Mouse (Mus musculus): ENCODE measurements around the gene Cd8b1.
"Not testable (repeated sequence)": the region's sequence is repeated elsewhere in the genome, so short reads cannot be mapped to it uniquely, and the experiment has no call there.

The Cd8b1 gene

DNA sequence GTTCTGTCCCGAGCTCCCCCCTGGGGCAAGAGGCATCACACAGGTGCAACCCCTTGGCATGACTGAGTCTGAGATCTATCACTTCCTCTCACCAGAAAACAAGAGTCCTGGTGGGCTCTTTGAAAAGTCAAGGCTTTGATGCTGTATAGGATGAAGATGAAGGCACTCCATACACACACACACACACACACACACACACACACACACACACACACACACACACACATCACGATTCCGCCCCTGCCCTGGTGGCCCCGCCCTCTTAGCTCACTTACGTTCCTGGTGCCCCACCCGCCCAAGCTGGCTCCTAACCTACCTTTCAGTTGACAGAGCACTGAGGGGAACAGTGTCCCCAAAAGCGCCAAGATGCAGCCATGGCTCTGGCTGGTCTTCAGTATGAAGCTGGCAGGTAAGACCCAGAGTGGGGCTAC lies at the start of gene Cd8b1:
TSS of gene Cd8b1 (plus strand) at position 298 of the 431 bp plus-strand sequence.
- in situ Hi-C loops (cut with MboI, MseI), result no loop called here

DNA sequence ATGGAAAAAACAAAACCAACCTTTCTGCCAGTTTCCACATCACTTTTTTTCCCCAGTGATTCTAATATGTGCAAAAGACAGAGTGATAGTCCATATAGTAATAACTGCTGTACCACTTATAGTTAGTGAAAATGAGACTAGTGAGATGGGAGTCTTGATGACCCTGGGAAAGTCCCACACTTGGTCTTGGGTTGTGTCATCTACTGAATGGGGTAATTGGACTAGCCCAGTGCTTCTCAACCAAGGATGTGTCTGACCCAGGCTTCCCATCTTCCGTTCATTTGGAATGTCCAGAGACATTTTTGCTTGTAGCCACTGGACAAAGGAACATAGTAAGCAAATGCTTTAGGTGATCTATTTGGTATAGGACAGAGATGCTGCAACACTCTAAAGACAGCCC lies 48.9 kb upstream of the Cd8b1 start:
- in situ Hi-C loops (cut with MboI, MseI), result no loop called here

GRCm38 (mm10) chr6:71274621-71275020 lies 48.0 kb upstream of the Cd8b1 start:
- in situ Hi-C loops (cut with MboI, MseI), result no loop called here

GRCm38 (mm10) chr6:71279418-71279817 lies 43.2 kb upstream of the Cd8b1 start:
- in situ Hi-C loops (cut with MboI, MseI), result no loop called here

DNA sequence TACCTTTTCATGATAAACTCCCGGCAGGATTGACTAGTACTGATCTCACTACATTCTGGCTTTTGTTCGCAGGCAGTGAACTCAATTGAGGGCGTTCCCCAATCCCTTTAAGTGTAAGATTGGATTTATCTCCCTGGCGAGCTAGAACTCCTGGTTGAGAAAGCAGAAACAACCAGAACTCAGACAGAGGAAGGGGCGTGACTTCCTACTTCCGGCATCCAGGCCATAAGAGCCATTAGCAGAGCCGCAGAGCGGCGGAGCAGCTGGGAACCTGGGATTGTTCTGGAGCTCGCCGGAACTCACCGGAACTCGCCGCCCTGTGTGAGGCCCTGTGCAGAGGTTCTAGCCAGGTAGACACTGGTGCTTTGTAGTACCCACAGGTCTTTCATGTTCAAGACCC lies 29.1 kb upstream of the Cd8b1 start:
- in situ Hi-C loops (cut with MboI, MseI), result loop anchor here (10.0 kb wide), 1 partner anchor 111 kb away; no protein-coding TSS in a partner anchor

DNA sequence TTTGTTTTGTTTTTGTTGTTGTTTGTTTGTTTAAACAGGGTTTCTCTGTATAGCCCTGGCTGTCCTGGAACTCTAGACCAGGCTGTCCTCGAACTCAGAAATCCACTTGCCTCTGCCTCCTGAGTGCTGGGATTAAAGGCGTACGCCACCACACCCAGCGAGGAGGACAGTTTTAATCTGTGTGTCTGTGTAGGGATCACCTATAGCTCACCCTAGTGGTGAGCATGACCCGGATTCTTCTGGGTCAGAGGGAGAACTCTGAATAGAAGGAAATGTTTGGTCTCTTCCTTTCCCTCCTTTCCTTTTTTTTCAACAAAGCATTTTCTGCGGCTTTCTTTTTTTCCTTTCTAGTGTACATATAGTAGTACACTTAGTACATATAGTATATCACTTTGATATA lies 27.3 kb upstream of the Cd8b1 start:
- in situ Hi-C loops (cut with MboI, MseI), result loop anchor here (5.0 to 10.0 kb wide), 2 partner anchors 109 to 123 kb away; no protein-coding TSS in a partner anchor

DNA sequence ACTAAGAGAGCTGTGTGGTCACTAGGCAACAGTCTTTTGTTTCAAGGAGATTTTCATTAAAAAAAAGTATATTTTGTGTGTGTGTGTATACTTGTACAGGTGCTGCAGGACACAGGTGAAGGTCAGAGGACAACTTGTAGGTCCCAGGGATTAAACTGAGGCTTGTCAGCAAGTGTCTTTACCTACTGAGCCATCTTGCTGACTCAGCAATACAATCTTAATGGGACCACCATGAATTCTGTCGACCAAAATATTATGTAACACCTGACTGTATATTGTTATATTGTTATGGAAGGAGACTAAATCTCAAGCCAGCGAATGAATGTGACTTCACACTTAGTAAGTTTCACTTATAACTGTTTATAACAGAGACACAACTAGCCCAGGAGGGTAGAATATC lies 24.5 kb upstream of the Cd8b1 start:
- in situ Hi-C loops (cut with MboI, MseI), result loop anchor here (5.0 to 10.0 kb wide), 2 partner anchors 107 to 126 kb away; no protein-coding TSS in a partner anchor

- in situ Hi-C loops (cut with MboI, MseI), result loop anchor here (5.0 to 10.0 kb wide), 2 partner anchors 106 to 126 kb away; no protein-coding TSS in a partner anchor
Observed at GRCm38 (mm10) chr6:71298751-71299150, 23.8 kb upstream of the Cd8b1 start.

DNA sequence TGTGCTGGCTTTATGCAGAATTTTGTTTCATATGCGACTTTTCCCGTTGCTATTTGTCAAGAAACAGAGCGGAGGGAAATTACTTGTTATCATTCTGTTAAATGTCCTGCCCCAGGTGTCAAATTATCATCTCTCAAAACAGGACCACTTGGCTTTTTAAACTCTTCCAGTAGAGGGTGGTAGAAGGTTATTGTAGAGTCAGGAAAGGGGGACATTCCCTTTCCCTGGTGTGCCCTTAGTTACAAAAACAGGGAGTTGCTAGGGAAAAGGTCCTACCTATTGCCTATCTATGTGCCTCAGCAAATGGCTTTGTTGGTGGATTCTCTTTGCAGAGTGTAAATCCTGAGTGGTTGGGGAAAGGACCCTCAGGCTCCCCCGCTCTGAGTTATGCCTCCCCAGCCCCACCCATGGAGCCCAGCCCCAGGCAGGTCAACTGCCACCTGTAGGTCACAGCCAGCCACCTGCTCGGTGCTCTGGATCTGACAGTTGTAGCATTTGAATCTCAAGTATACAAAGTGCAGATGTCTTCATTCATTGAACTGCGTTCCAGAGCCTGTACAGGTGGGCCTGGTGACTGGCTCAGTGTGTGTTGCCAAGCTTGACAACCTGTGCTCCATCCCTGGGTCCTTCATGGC lies 20.4 kb upstream of the Cd8b1 start:
- in situ Hi-C loops (cut with MboI, MseI), result loop anchor here (5.0 kb wide), 1 partner anchor 80 kb away; no protein-coding TSS in a partner anchor

GRCm38 (mm10) chr6:71307486-71307885 lies 15.1 kb upstream of the Cd8b1 start:
- in situ Hi-C loops (cut with MboI, MseI), result no loop called here

DNA sequence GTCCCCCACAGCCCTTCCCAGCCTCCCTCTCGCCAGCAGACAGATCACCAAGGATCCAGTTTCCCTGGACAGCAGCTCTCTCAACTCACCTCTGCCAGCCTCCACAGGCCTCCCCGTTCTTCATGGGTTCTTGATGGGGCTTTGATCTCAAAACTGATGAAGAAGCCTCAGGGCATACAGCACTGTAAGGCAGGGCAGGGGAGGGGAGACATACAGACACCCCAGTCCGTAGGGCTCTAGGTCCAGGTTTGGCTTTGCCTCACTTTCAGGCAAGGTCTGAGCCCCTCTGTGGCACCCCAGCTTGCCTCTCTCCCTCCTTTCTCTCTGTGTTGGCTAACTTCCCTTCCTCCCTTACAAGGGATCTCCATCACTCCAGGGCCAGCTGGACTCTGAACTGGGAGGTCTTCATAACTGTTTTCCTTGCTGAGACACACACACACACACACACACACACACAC lies 733 bp upstream of the Cd8b1 start, which contains the start of gene Smyd1:
TSS of gene Smyd1 (minus strand) at position 408 of the 458 bp plus-strand sequence.
- in situ Hi-C loops (cut with MboI, MseI), result no loop called here

DNA sequence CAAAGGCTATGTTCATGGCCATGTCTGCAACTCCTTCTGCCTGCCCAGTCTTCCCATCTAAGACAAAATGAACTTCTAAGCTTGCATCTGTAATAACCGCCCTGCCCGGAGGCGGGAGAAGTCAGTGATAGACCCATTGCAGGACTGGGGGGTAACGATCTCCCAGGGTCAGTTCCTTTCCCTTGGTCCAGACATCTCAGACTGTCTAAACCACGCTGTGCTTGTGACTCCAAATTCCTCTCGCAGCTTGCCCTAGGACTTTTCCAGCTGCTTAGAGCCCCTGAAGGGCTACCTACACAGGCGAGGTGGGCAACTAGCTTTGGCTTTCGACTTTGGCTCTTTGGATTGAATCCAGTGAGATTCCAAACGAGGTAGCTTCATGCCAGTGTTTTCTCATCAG lies 2.2 kb downstream of the Cd8b1 start:
- in situ Hi-C loops (cut with MboI, MseI), result no loop called here

- in situ Hi-C loops (cut with MboI, MseI), result no loop called here
Observed at GRCm38 (mm10) chr6:71329881-71330280, 7.3 kb downstream of the Cd8b1 start.

- in situ Hi-C loops (cut with MboI, MseI), result no loop called here
Observed at GRCm38 (mm10) chr6:71330486-71330885, 7.9 kb downstream of the Cd8b1 start.

GRCm38 (mm10) chr6:71331491-71331890 lies 8.9 kb downstream of the Cd8b1 start:
- in situ Hi-C loops (cut with MboI, MseI), result not testable (repeated sequence)

DNA sequence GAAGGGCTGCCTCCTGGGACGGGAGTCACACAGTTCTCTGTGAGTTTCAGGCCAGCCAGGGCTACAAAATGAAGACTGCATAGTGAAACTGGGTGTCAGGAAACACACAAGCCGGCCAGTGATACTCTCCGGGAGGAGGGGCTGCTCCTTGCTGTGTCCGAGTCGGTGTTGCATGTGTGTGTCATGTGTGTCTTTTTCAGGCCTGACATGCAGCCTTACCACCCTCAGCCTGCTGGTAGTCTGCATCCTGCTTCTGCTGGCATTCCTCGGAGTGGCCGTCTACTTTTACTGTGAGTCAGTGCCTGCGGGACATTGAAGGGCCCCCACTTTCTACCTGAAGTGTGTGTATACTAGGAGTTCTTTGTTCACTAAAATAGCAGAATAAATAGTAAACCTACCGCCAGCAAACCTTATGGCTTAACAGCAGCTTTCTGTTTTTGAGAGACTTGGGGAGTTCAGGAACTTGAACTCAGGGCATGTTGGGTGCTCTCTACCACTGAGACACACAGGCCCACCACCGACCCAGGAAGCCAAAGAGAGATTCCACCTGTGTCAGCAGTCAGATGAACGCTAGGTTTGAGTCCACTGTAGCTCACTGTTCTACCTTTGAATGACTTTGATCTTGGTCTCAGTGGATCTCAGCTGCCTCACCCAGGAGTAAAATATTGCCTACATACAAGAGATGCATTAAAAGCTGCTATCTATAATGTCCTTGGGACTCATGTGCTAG lies 9.8 kb downstream of the Cd8b1 start:
- in situ Hi-C loops (cut with MboI, MseI), result no loop called here

GRCm38 (mm10) chr6:71333031-71333430 lies 10.4 kb downstream of the Cd8b1 start:
- in situ Hi-C loops (cut with MboI, MseI), result no loop called here

DNA sequence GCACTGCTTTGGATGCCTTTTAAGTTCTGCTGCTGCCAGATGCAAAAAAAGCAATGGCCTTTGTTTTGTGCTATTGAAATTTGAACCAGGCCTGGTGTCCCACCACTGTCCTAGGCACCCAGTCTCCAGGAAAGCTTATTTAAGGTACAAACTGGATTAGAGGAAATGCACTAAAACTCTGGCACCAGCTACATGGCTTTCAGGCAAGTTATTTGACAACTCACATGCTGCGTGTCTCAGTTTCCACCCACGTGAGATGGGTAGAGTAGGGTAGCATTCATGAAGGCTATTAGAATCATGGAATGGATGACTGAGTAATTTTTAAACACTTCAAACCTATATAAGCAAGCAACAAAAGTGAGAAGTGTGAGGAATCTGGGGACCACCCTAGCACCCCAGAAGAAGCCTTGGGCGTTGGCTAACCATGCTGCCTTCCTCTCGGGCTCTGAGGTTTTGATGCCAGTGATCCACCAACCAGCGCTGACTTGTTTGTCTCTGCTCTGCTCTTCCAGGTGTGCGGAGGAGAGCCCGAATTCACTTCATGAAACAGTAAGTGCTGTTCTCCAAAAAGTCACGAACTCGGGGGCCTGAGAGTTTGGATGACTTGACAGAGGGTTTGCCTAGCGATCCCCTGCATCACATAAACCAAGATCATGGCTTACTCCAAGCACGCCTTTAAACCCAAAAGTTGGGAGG lies 11.1 kb downstream of the Cd8b1 start:
- in situ Hi-C loops (cut with MboI, MseI), result no loop called here

GRCm38 (mm10) chr6:71337666-71338065 lies 15.1 kb downstream of the Cd8b1 start:
- in situ Hi-C loops (cut with MboI, MseI), result no loop called here

GRCm38 (mm10) chr6:71338941-71339340 lies 16.4 kb downstream of the Cd8b1 start:
- in situ Hi-C loops (cut with MboI, MseI), result no loop called here

DNA sequence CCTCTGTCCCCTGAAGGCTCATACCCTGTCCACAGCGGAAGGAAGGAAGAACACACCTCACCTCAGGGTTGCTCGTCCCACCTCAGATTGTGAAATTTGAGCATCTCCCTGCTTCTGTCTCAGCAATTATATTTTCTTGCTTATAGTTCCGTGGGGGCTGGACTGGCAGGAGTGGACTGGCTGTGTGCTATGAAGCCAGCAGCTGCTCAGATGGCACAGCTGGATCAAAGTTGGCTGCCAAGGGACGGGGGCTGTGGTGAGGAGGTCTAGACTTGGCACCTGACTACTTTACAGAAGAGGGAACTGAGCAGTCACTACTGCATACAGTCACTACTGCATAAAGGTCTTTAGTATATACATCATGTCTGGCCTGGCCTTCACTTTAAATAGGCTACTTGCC lies 16.8 kb downstream of the Cd8b1 start:
- in situ Hi-C loops (cut with MboI, MseI), result no loop called here

DNA sequence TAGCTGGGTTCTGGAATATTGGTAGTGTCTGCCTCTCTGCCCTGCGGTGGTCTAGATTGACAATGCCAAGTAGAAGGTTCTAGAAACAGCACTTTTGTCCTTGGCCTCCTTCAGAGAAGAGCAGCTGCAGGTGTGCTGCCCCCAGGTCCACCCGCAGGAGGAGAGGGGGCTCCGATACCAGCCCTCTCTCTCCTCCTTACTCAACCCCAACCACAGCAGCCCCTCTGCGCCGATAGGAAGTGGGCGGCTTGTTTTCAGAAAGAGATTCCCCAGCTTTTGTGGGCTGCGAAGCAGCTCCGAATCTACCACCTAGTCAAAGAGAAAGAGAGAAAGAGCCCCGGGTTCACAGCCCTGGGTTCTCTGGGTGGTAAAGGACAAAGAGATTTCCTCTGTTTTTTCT lies 18.6 kb downstream of the Cd8b1 start:
- in situ Hi-C loops (cut with MboI, MseI), result no loop called here
